Mouse (Mus musculus) intestine, embryonic 14.5 days (tissue): ENCODE data around the gene Lmntd1. TPM values are rescaled to one million over a fixed set of nuclear protein-coding genes. Genes with fewer than 3 reads are reported as not detected.

Experiments
- ATAC-seq: fragments of 200-750 bp; cut with Nextera tagmentation; replicated peaks from 2 replicates; pipeline ENCODE4 v1.8.0; 2017; ENCODE audit warnings: low read depth, moderate number of reproducible peaks, moderate TSS enrichment, moderate library complexity; ENCODE audit not compliant: low FRiP score, low TSS enrichment
- DNase-seq: peaks from one replicate; pipeline ENCODE4 v3.0.0-alpha.2; 2018; ENCODE audit warnings: low spot score
- H3K27ac ChIP-seq: fragments of 300-500 bp; sonication (generic); 2 replicates; pipeline ENCODE4 v1.5.1; 2014; ENCODE audit warnings: low read depth, mild to moderate bottlenecking, control low read depth
- H3K27me3 ChIP-seq: fragments of 300-500 bp; sonication (generic); replicated peaks from 2 replicates; pipeline ENCODE4 v1.6.1; 2014; ENCODE audit warnings: low read length, control low read depth; ENCODE audit not compliant: control insufficient read depth, insufficient read depth
- H3K36me3 ChIP-seq: fragments of 300-500 bp; sonication (generic); 2 replicates; pipeline ENCODE4 v1.6.1; 2014; ENCODE audit warnings: low read length, control low read depth; ENCODE audit not compliant: control insufficient read depth, insufficient read depth
- H3K4me1 ChIP-seq: fragments of 300-500 bp; sonication (generic); replicated peaks from 2 replicates; pipeline ENCODE4 v1.6.1; 2014; ENCODE audit warnings: low read length, control low read depth, mixed read lengths; ENCODE audit not compliant: control insufficient read depth, insufficient read depth
- H3K4me2 ChIP-seq: fragments of 300-500 bp; sonication (generic); 2 replicates; pipeline ENCODE4 v1.6.1; 2014; ENCODE audit warnings: low read length
- H3K4me3 ChIP-seq: fragments of 300-500 bp; sonication (generic); 2 replicates; pipeline ENCODE4 v1.5.1; 2014; ENCODE audit warnings: low read depth, low read length, control low read depth, mixed read lengths
- H3K9ac ChIP-seq: fragments of 300-500 bp; sonication (generic); 2 replicates; pipeline ENCODE4 v1.6.1; 2014; ENCODE audit warnings: mild to moderate bottlenecking, low read length
- H3K9me3 ChIP-seq: fragments of 300-500 bp; sonication (generic); 2 replicates; pipeline ENCODE4 v1.6.1; 2016; ENCODE audit warnings: low read length, control low read depth; ENCODE audit not compliant: control insufficient read depth
- WGBS: fragments of 180-500 bp; shearing (Covaris S2); extraction: QIAGEN DNeasy Blood & Tissue Kit; methylation state at CpG from one replicate; pipeline ENCODE4 v1.1.7; 2014; 5-methylcytosine and 5-hydroxymethylcytosine counted together
- polyA plus RNA-seq: library from polyadenylated mRNA; unstranded; fragments of >200 nt; fragmentation: Nextera tagmentation; extraction: Ambion mirVana; gene quantifications from 2 replicates; pipeline ENCODE4 v1.2.1, GENCODE M21; 2014

The Lmntd1 gene
- polyA plus RNA-seq, 1 experiment from 2014 or later = 0.27 TPM

DNA sequence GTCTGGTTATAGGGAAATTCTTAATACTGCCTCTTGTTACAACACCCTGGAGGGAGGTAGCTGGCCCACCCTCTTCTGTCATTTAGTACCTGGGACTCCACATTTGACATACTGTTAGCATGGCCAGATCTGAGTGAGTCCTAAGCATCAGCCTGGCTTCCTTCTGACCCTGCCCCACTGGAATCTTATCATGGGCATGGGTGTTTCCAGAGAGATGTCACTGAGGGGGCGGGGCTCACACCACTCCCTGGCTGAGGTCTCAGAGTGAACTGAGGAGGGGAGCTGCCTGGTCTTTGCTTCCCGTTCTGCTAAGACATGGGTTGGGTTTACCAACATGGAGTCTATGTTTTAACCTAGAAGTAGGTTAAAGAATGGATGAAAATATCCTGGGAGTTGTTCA, 37.9 kb upstream of the Lmntd1 start:
- no peak for DNase-seq
- Histone ChIP-seq H3K4me2 (no peak overlapping the region), H3K9me3 (0 out of 2 replicates have a peak, but pooled peaks cover 2% of the 10 kb centered on the region), H3K36me3 (no peaks in the 10 kb centered on the region), H3K4me3 (no peak overlapping the region), H3K27me3 (no peaks in the 10 kb centered on the region), H3K4me1 (peaks cover 6% of the 10 kb centered on the region; the same call in 1 of the 2 replicates), H3K27ac (no peak overlapping the region), H3K9ac (no peak overlapping the region)
- ATAC-seq = no peak
- 72% methylated on average over 2 of the region's 2 CpGs for WGBS

DNA sequence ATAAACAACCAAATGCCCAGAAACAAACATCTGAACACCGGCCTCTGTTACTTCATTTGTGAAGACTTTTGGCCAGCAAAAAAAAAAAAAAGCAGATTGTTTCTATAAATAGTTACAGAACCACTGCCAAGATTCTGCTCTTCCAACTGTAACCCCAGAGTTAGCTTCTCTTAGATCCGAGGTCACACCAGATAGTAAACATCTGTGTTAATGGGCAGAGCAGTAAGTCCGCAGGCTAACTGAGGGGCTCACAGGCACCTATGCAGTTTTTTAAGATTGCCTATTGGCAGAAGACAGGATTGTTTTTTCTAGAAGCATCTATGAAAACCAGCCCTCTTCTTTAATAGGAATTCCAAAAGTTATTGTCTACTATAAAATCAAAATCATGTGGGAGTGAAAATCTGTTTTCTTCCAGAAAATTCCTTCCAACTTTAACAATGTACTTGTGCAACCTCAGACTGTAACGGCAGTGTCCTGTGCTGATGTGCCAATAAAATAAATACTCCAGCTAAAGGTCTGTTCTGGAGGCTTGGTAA, 26.9 kb upstream of the Lmntd1 start:
- Histone ChIP-seq H3K27ac (no peak overlapping the region), H3K4me1 (peaks cover 6% of the 10 kb centered on the region; the same call in 1 of the 2 replicates)
- WGBS = 46% methylated on average over 4 of the region's 4 CpGs

DNA sequence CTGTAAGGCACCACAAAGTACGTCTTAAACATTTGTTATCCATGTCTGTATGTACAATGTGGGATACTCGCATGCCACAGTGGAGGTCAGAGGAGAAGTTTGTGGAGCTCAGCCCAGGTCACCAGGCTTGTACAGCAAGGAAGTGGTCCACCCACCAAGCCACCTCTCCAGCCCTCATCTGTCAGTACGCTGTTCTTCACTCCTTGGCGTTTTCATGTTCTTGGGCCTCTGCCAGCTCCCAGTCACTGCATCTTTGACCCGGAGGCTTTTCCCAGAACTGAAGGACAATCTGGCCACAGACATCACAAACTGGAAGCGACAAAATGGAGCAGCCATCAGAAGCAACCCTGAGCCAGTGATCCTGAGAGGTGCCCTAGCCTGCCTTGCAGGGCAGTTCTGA, 24.1 kb upstream of the Lmntd1 start:
- H3K4me3 ChIP-seq = no peak overlapping the region
- H3K9me3 ChIP-seq = no peaks in the 10 kb centered on the region; the same call in 1 of the 2 replicates
- no peak overlapping the region for H3K4me2 ChIP-seq
- WGBS = 66% methylated on average over 6 of the region's 6 CpGs
- no peak for DNase-seq
- no peak overlapping the region for H3K9ac ChIP-seq
- H3K27ac ChIP-seq = no peak overlapping the region
- no peaks in the 10 kb centered on the region for H3K36me3 ChIP-seq
- ATAC-seq = no peak
- no peaks in the 10 kb centered on the region for H3K27me3 ChIP-seq
- peaks cover 6% of the 10 kb centered on the region; the same call in 1 of the 2 replicates for H3K4me1 ChIP-seq

More for the DNA sequence above, 26.9 kb upstream of the Lmntd1 start:
- Histone ChIP-seq H3K4me2 (no peak overlapping the region), H3K4me3 (no peak overlapping the region), H3K36me3 (no peaks in the 10 kb centered on the region), H3K27me3 (no peaks in the 10 kb centered on the region), H3K9me3 (no peaks in the 10 kb centered on the region; the same call in 1 of the 2 replicates), H3K9ac (no peak overlapping the region)
- ATAC-seq = no peak
- DNase-seq = no peak

DNA sequence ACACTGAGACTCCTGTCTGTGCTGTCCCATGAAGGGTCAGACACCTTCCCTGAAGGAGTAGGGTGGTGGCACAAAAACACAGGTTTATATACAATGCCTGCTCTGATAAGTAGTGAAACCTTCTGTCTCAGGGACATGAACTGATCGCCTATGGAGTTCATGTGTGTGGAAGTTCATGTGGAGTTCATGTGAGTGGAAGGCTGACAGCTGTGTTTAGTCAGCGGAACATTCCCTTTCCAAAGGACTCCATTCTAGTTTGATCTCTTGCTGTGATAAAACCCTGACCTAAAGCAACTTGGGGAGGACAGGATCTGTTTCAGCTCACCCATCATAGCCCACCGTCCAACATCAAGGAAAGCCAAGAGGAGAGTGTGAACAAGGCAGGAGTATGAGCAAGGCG, 22.6 kb upstream of the Lmntd1 start:
- H3K4me1 ChIP-seq = peaks cover 6% of the 10 kb centered on the region; the same call in 1 of the 2 replicates

DNA sequence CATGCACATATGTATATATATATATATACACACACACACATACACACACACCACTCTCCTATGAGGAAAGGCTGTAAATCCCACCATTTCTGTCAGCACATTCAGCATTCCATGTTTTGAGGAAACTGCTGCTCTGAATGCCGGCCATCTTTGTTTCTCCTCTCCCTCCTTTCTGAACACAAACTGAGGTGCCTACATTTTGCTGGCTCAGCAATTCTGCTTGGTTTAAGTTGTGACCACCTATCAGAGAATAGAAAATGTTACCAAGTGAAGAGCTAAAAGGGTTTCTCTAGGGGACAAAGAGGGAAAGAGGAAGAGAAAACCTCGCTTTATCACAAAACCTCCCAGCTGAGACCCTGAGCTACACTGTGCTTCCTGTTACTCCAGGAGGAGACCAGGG, 20.3 kb upstream of the Lmntd1 start:
- Histone ChIP-seq H3K27me3 (no peaks in the 10 kb centered on the region), H3K27ac (no peak overlapping the region), H3K9ac (no peak overlapping the region), H3K4me3 (no peak overlapping the region), H3K4me2 (no peak overlapping the region), H3K9me3 (no peaks in the 10 kb centered on the region; the same call in 1 of the 2 replicates), H3K36me3 (no peaks in the 10 kb centered on the region), H3K4me1 (peaks cover 6% of the 10 kb centered on the region; the same call in 1 of the 2 replicates)
- DNase-seq (no peak), ATAC-seq (no peak)
- 87% methylated on average over 2 of the region's 2 CpGs for WGBS

More for the DNA sequence above, 22.6 kb upstream of the Lmntd1 start:
- Histone ChIP-seq H3K36me3 (no peaks in the 10 kb centered on the region), H3K4me2 (no peak overlapping the region), H3K27me3 (no peaks in the 10 kb centered on the region), H3K9ac (no peak overlapping the region), H3K9me3 (no peaks in the 10 kb centered on the region; the same call in 1 of the 2 replicates), H3K4me3 (no peak overlapping the region), H3K27ac (no peak overlapping the region)
- DNase-seq (no peak), ATAC-seq (no peak)
- WGBS = 50% methylated on average over 4 of the region's 4 CpGs

DNA sequence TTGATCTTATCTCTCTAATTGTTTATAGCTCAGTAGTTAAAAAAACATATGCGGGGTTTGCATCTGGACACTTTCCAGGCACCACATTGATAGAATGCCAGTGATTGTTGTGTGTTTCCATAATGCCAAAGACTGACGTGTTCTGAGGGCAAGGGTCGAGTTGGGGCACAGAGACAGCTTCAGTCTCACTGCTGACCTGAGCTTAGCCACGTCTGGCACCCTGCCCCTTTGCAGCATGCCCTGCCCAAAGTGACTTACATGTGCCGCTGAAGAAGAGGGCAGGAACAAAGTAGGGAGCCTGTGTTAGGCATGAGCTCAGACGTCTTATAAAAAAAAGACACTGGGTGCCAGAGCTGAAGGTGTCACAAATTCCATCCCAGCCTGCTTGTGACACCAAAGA, 16.1 kb upstream of the Lmntd1 start:
- WGBS = 44% methylated on average over 6 of the region's 6 CpGs
- Histone ChIP-seq H3K4me1 (no peaks in the 10 kb centered on the region), H3K9me3 (no peaks in the 10 kb centered on the region), H3K4me2 (no peak overlapping the region), H3K27ac (no peak overlapping the region), H3K36me3 (no peaks in the 10 kb centered on the region), H3K27me3 (no peaks in the 10 kb centered on the region), H3K4me3 (no peak overlapping the region), H3K9ac (no peak overlapping the region)
- no peak for DNase-seq
- no peak for ATAC-seq

DNA sequence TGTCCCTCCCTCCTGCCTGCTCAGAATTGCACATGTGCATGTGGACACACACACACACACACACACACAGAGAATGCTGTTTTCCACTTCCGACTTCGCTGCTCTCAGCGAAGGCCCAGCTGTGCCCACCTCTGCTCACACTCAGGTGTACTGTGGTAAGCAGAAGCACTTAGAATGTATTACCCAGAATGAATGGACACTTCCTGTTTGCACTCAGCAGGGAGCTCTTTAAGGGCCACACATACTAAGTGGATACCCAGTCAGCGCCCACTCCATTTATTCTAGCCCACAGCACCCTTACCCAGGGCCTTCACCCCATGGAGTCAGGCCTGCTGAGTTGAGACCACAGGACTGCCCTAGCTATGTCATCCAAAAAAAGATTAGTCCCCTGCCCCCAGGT, 9.0 kb upstream of the Lmntd1 start:
- DNase-seq = no peak
- ATAC-seq = no peak
- Histone ChIP-seq H3K27me3 (no peaks in the 10 kb centered on the region), H3K9me3 (no peaks in the 10 kb centered on the region), H3K4me2 (no peak overlapping the region), H3K4me3 (no peak overlapping the region), H3K9ac (no peak overlapping the region), H3K36me3 (no peaks in the 10 kb centered on the region), H3K27ac (no peak overlapping the region), H3K4me1 (no peaks in the 10 kb centered on the region)
- WGBS = 87% methylated on average over 4 of the region's 4 CpGs

DNA sequence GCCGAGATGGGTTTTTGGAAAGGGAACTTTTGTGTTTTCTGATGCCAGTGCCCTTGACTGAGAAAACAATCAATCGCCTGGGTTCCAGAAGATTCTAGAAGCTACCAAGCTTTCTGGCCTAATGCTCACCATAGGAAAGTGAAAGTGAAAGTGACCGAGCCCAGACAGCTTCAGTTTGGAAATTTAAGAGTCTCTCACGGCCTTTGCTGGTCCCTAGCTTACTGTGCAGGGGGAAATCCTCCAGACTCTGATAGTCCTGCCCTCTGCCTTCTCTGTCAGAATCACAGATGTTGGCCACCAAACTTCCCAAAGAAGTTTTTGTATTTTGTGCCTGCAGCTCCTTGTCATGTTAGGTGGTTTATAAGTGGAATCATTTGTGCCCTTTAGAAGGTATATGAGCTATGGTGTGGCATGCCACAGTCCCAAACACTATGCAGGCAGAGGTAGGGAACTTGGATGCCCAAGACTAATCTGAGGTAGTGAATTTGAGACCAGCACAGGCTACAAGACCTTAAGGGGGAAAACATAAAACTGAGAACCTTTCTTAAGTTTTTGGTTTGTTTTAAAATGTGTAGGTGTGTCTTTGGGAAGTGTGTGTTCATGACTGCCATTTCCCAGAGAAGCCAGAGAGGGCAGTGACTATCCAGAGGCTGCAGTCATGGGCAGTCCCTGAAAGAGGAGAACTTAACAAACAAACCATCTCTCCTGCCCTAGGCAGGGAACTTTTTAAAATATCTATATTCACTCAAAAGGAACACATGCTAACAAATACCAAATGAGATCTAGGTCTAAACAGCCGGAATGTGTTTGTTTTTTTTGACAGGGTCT, 2.5 kb upstream of the Lmntd1 start:
- DNase-seq (no peak), ATAC-seq (no peak)
- no peaks in the 10 kb centered on the region for H3K9me3 ChIP-seq
- H3K36me3 ChIP-seq = no peaks in the 10 kb centered on the region
- H3K27me3 ChIP-seq = no peaks in the 10 kb centered on the region
- peaks cover 4% of the 10 kb centered on the region for H3K4me1 ChIP-seq
- no peak overlapping the region for H3K4me2 ChIP-seq
- no peak overlapping the region for H3K27ac ChIP-seq
- WGBS = 73% methylated on average over 5 of the region's 5 CpGs
- no peak overlapping the region for H3K4me3 ChIP-seq
- no peak overlapping the region for H3K9ac ChIP-seq
